Mouse (Mus musculus) megakaryocyte, embryonic 14.5 days (primary cell): ENCODE measurements at regions not wholly inside any gene's neighbourhood (a gene's known extent, or its start where the extent isn't known, plus 50 kb on each side); places are given as distances from the start of the nearest gene placed in this dataset.

Source experiments
- FLI1 ChIP-seq: IDR thresholded peaks from 2 replicates; pipeline ENCODE4 v1.6.1; 2012; ENCODE audit warnings: low read length, inconsistent platforms, mixed read lengths
- GATA1 ChIP-seq: IDR thresholded peaks from 3 replicates; pipeline ENCODE4 v1.6.1; 2012; ENCODE audit warnings: mixed read lengths, low read length, inconsistent platforms, borderline replicate concordance

GRCm38 (mm10) chr19:26014620-26015180 is 342.5 kb downstream of the Dmrt2 start:
- TF ChIP-seq GATA1 (no peak), FLI1 (no peak)
